Mouse (Mus musculus): ENCODE results near the gene Wdr70.

DNA sequence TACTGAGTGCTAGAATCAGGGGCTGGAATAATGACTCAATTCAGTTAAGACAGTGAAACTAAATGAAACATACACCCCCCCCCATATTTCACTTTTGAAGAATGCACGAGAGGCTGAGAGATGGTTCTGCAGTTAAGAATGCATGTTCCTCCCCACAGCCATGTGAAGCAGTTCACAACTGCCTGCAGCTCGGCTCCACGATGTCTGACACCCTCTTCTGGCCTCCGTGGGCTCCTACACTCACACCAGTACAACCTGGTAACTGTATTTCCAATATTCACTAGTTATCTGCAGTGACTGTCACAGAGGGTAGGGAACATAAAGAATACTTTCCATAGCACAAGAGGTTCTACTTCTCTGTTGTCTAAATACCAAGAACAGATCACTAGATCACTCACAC, 59.2 kb downstream of the Wdr70 start:
- TF ChIP-seq GATA1 (IDR thresholded peaks at IDR 0.05; ENCODE audit: low read length), result no peak
- TF ChIP-seq TAL1 (IDR thresholded peaks at IDR 0.05; ENCODE audit: low read length), result no peak

Measured in erythroblast, embryonic 14.5 days (primary cell).